Mouse (Mus musculus) heart, embryonic 14.5 days (tissue): ENCODE measurements around the gene Treh. TPM values are rescaled to one million over a fixed set of nuclear protein-coding genes. Genes with fewer than 3 reads are reported as not detected.

Experiments
- ATAC-seq: fragments of 200-750 bp; cut with Nextera tagmentation; 2 replicates; pipeline ENCODE4 v1.8.0; 2017; ENCODE audit warnings: low read depth, moderate TSS enrichment; ENCODE audit not compliant: insufficient number of reproducible peaks, insufficient read depth, low FRiP score
- H3K27ac ChIP-seq, 2 experiments: fragments of 200-500 bp in 1 of 2; fragments of 300-500 bp in 1 of 2; sonication (generic) in 1 of 2; replicated peaks in 1 of 2; 2 replicates each; pipeline ENCODE4 v1.5.1; 2012 to 2014; ENCODE audit warnings: low read depth in 2 of 2, low read length in 2 of 2, control low read depth in 1 of 2, mild to moderate bottlenecking in 1 of 2, mixed read lengths in 1 of 2; ENCODE audit not compliant: control insufficient read depth in 1 of 2, insufficient read depth in 1 of 2
- H3K27me3 ChIP-seq: fragments of 300-500 bp; sonication (generic); 2 replicates; pipeline ENCODE4 v1.6.1; 2014; ENCODE audit warnings: mild to moderate bottlenecking, low read length, control low read depth; ENCODE audit not compliant: control insufficient read depth, insufficient read depth
- H3K36me3 ChIP-seq: fragments of 300-500 bp; sonication (generic); 2 replicates; pipeline ENCODE4 v1.6.1; 2014; ENCODE audit warnings: mild to moderate bottlenecking, control low read depth, low read length, mixed read lengths; ENCODE audit not compliant: control insufficient read depth, insufficient read depth
- H3K4me1 ChIP-seq, 2 experiments: fragments of 200-500 bp in 1 of 2; fragments of 300-500 bp in 1 of 2; sonication (generic) in 1 of 2; 2 replicates each; pipeline ENCODE4 v1.6.1; 2012 to 2014; ENCODE audit warnings: low read length in 2 of 2, control low read depth in 1 of 2, mixed read lengths in 1 of 2; ENCODE audit not compliant: control insufficient read depth in 2 of 2, insufficient read depth in 2 of 2
- H3K4me2 ChIP-seq: fragments of 300-500 bp; sonication (generic); 2 replicates; pipeline ENCODE4 v1.6.1; 2014; ENCODE audit warnings: mild to moderate bottlenecking, low read length
- H3K4me3 ChIP-seq, 2 experiments: fragments of 200-500 bp in 1 of 2; fragments of 300-500 bp in 1 of 2; sonication (generic) in 1 of 2; 2 replicates each; pipeline ENCODE4 v1.5.1; 2012 to 2014; ENCODE audit warnings: low read length in 2 of 2, mild to moderate bottlenecking in 2 of 2, control low read depth in 1 of 2, low read depth in 1 of 2, moderate library complexity in 1 of 2; ENCODE audit not compliant: control insufficient read depth in 1 of 2, insufficient read depth in 1 of 2
- H3K9ac ChIP-seq: fragments of 300-500 bp; sonication (generic); 2 replicates; pipeline ENCODE4 v1.6.1; 2014; ENCODE audit warnings: mild to moderate bottlenecking, low read length
- H3K9me3 ChIP-seq: fragments of 300-500 bp; sonication (generic); 2 replicates; pipeline ENCODE4 v1.6.1; 2016; ENCODE audit warnings: low read length, control low read depth; ENCODE audit not compliant: control insufficient read depth
- WGBS: fragments of 180-500 bp; shearing (Covaris S2); extraction: QIAGEN DNeasy Blood & Tissue Kit; methylation state at CpG from one replicate; pipeline ENCODE4 v1.1.7; 2014; 5-methylcytosine and 5-hydroxymethylcytosine counted together
- polyA plus RNA-seq: library from polyadenylated mRNA; unstranded; fragments of >200 nt; fragmentation: Nextera tagmentation; extraction: Ambion mirVana; gene quantifications from 2 replicates; pipeline ENCODE4 v1.2.1, GENCODE M21; 2014

Gene Treh
- polyA plus RNA-seq, 1 experiment from 2014 or later: not detected

DNA sequence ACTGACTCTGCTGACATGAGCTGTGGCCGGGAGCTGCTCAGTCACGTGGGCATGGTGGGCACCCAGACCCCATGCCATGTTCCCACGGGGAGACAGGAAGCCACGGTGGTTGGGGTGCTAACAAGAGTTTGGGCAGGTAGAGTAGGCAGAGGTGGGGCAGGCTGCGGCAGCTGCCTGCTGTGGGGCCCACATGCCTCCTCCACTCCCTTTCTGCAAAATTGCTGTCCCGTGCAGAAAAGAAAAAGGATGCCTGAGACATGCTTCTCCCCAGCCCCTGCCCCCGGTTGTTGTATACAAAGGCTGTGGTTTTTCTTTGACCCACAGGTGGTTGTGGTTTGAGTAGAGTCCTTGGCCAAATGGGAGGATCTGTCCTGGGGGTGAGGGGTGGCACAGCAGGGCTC is 24.2 kb upstream of the Treh start:
- H3K27me3 ChIP-seq: no peaks in the 10 kb centered on the region
- no peak overlapping the region for H3K9ac ChIP-seq
- H3K4me3 ChIP-seq: no peak overlapping the region
- no peak overlapping the region for H3K27ac ChIP-seq
- 79% methylated on average over 7 of the region's 7 CpGs for WGBS
- no peaks in the 10 kb centered on the region for H3K9me3 ChIP-seq
- no peak overlapping the region for H3K4me2 ChIP-seq
- H3K4me1 ChIP-seq: 0 out of 4 replicates have a peak, but pooled peaks cover 0 to 3% of the 10 kb centered on the region in 2 experiments
- H3K36me3 ChIP-seq: no peaks in the 10 kb centered on the region
- no peak for ATAC-seq

DNA sequence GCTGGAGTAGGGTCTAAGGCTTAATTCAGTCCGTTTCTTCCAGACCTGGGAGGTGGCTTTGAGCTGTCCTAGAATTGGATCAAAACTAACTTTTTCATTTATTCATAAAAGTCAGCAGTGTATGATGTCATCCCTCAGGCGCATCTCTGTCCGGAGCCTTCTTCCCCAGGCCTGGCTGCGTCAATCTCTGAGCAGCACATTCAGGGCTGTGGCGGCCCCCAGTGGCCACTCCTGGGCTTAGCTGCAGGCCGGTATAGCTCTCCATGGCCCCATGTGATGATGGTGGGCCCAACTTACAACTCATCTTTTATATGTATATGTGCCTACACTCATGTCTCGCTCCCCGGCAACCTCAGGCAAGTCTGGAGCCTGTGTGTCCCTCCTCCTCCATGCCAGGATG is 21.0 kb upstream of the Treh start:
- H3K4me2 ChIP-seq: no peak overlapping the region
- H3K4me3 ChIP-seq: no peak overlapping the region
- no peak overlapping the region for H3K9ac ChIP-seq
- H3K9me3 ChIP-seq: no peaks in the 10 kb centered on the region
- ATAC-seq: peak; percentile 42; the same call in 1 of the 2 replicates
- 10% methylated on average over 8 of the region's 8 CpGs for WGBS
- H3K27ac ChIP-seq: no peak overlapping the region
- peaks cover 3 to 4% of the 10 kb centered on the region in 2 experiments; a peak in 2 of 4 replicates for H3K4me1 ChIP-seq
- no peaks in the 10 kb centered on the region for H3K27me3 ChIP-seq
- H3K36me3 ChIP-seq: no peaks in the 10 kb centered on the region

DNA sequence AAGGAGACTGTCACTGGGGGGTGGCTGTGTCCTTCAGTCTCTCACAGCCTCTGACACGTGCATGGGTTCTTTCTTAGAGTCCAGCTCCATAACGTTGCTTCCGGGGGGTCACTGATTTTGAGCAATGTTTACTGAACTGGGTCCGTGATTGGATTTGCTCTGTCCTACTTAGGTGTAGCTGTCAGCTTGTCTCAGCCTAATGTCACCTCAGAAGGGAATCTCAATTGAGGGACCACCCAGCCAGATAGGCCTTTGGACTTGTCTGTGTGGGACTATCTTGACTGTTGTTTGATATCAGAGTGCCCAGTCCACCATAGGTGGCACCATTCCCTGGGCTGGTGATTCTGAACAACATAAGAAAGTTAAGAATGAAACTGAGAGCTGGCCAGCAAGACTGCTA is 19.1 kb upstream of the Treh start:
- ATAC-seq: no peak
- Histone ChIP-seq H3K9ac (no peak overlapping the region), H3K36me3 (no peaks in the 10 kb centered on the region), H3K4me2 (no peak overlapping the region), H3K27ac (no peak overlapping the region), H3K4me3 (no peak overlapping the region), H3K9me3 (no peaks in the 10 kb centered on the region), H3K27me3 (no peaks in the 10 kb centered on the region), H3K4me1 (peaks cover 3 to 4% of the 10 kb centered on the region in 2 experiments; a peak in 2 of 4 replicates)
- 63% methylated on average over 4 of the region's 4 CpGs for WGBS

DNA sequence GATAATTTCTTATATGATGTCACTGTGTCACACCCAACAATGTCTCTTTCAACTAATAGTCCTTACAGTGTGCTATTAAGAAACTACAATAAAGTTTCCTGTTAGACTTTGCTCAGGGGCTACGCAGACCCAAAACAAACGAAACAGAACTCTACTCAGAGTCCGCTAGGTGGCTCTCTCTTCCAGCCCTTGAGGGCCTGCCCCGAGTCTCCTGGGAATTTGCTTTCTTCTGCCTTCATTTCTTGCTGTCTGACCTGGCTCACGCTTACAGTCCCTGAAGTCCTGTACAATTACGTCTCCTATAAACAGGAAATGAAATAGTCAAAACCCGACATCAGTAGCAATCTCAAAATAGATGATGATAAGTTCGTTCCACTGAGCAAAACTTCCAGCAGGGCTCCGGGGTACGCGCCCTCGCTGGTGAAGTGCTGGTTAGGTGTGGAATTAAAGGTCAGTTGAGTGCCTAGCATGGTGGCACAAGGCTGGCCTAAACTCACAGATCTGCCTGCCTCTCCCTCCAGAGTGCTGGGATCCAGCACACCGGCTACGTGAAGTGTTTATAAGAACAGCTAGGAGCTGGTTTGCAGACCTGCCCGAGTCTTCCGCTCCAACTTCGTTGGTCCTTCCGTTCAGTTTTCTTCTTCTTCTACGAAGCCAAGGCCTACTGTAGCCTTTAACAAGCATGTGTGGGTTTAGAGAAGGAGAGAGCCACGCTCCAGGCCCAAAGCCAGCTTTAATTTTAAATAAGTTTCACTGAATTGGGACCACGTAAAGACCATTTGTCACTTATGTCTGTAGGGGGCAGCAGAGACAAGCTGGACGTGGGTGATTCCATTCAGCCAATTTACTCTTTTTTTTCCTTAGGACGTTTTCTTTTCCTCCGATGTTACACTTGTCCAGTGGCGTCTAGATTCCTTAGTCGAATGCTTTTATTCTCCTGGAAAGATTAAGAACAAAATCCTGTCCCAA is 17.7 kb upstream of the Treh start:
- Histone ChIP-seq H3K9me3 (no peaks in the 10 kb centered on the region), H3K4me3 (peak overlapping the region; percentile 37 to 48), H3K27ac (peak overlapping the region in 1 of 2 experiments; percentile 24; a peak in 1 of 4 replicates), H3K36me3 (no peaks in the 10 kb centered on the region), H3K4me2 (peak overlapping the region; percentile 73), H3K27me3 (no peaks in the 10 kb centered on the region), H3K4me1 (peaks cover 3 to 4% of the 10 kb centered on the region in 2 experiments; a peak in 2 of 4 replicates), H3K9ac (peak overlapping the region; percentile 65)
- ATAC-seq: no peak; the same call in 1 of the 2 replicates
- WGBS: 20% methylated on average over 26 of the region's 26 CpGs

DNA sequence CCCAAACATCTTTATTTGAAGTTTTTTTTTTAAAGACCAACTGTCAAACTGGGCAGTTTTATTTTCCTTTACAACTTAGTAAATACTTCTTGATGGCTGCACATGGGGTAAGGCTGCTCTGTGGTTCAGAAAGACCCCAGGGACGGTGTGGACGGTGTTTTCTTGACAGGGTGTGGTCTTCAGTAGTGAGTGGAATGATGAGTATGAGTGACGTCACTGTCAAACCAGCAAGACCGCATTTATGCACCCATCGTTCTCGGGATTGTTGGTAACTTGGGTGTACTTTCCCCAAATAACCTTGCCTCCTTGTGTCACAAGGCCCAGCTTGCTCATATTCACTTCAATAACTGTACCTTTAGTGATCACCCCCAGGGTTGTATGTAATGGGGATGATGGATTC is 9.3 kb upstream of the Treh start:
- Histone ChIP-seq H3K4me2 (no peak overlapping the region), H3K9me3 (no peaks in the 10 kb centered on the region), H3K36me3 (no peaks in the 10 kb centered on the region), H3K4me3 (no peak overlapping the region), H3K4me1 (no peaks in the 10 kb centered on the region), H3K27me3 (no peaks in the 10 kb centered on the region), H3K9ac (no peak overlapping the region), H3K27ac (no peak overlapping the region)
- 80% methylated on average over 6 of the region's 6 CpGs for WGBS
- ATAC-seq: no peak

DNA sequence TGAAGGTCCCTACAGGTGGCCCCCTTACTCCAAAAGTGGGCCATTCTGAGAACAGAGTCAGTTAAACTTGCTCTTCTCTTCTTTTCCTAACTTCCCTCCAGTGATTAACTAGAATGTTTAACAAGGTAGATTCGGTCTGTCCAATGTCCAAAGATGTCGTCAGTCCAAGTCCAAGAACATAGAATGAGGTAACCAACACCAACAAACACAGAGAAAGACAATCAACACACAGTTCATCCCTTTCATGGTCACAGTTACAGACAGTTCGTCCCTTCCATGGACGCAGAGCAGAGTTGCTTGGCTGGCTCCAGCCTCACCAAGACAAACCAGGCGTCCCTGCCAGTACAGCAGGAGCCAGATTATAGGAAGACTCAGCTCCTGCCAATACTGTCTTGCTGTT is 1.6 kb upstream of the Treh start:
- Histone ChIP-seq H3K4me3 (no peak overlapping the region), H3K4me1 (no peaks in the 10 kb centered on the region), H3K9ac (no peak overlapping the region), H3K9me3 (no peaks in the 10 kb centered on the region), H3K27ac (no peak overlapping the region), H3K4me2 (no peak overlapping the region), H3K36me3 (no peaks in the 10 kb centered on the region), H3K27me3 (no peaks in the 10 kb centered on the region)
- WGBS: 78% methylated on average over 5 of the region's 5 CpGs
- no peak for ATAC-seq

DNA sequence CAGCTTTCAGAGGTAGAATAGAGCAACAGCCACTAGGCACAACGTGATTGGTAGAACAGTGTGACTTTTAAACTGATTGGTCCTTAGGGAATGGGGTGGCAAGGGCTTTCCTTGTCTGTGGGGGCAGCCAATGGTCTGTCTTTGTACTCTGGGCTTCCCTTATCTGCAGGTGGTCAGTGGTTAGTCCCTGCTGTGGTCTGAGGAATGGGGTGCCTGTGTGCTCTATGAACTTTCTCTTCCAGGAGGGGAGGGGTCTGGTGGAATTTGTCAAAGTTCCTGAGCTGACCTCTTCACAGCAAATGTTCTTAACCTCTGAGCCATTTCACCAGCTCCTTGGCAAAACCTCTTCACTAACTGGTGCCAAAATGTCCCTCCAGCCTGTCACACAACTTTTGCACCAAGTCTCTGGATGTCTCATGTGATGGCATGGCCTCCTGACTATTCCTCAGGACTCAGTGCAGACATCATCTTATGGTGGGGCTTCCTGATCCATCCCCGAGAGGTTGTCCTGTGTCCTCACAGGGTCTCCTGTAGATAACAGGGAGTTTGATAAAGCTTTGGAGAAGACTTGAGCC is 655 bp upstream of the Treh start:
- H3K4me2 ChIP-seq: no peak overlapping the region
- no peaks in the 10 kb centered on the region for H3K36me3 ChIP-seq
- no peak for ATAC-seq
- WGBS: 54% methylated on average over 2 of the region's 2 CpGs
- no peak overlapping the region for H3K27ac ChIP-seq
- H3K4me3 ChIP-seq: no peak overlapping the region
- H3K4me1 ChIP-seq: no peaks in the 10 kb centered on the region
- no peaks in the 10 kb centered on the region for H3K27me3 ChIP-seq
- H3K9ac ChIP-seq: no peak overlapping the region
- no peaks in the 10 kb centered on the region for H3K9me3 ChIP-seq
